Mouse (Mus musculus) kidney, adult 18-20 months (tissue): ENCODE results near the gene Rnf182.

Source experiments
- DNase-seq: peaks from one replicate; pipeline ENCODE4 v3.0.0; 2021

Rnf182 gene

GRCm38 (mm10) chr13:43704533-43705116 lies 89.1 kb downstream of the Rnf182 start:
- DNase-seq = no peak

GRCm38 (mm10) chr13:43706387-43706786 lies 90.9 kb downstream of the Rnf182 start:
- no peak for DNase-seq

- DNase-seq = no peak
These were observed 94.0 kb downstream of the Rnf182 start for GRCm38 (mm10) chr13:43709529-43709928.

DNA sequence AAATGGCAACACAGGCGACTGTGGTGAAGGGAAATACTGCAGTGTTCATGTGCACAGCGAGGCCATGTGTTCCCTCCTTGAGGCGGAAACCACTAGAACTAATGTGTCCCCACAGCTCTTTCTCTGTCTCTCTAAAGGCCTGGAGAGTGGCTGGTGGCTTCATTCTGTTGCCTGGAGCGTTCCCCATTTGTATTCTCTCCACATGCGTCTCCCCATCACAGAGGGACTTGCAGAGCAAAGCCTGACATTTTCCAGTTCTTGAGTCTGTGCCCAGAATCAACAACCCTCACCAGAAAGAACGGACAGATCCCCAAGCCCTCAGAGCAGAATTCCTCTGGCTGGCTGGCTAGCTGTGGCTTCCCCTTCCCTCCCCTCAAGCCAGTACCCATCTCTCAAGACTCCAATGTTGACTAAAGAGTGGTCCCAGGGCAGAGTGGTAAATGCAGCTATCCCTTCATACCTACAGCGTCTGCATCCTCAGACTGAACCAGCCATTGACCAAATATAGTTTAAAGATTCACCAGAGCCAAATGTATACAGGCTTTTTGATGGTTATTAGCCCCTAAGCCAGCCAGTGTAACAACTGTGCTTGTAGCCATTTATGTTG lies 96.3 kb downstream of the Rnf182 start:
- no peak for DNase-seq

- DNase-seq = no peak
These were observed 99.2 kb downstream of the Rnf182 start for GRCm38 (mm10) chr13:43714741-43715140.

DNA sequence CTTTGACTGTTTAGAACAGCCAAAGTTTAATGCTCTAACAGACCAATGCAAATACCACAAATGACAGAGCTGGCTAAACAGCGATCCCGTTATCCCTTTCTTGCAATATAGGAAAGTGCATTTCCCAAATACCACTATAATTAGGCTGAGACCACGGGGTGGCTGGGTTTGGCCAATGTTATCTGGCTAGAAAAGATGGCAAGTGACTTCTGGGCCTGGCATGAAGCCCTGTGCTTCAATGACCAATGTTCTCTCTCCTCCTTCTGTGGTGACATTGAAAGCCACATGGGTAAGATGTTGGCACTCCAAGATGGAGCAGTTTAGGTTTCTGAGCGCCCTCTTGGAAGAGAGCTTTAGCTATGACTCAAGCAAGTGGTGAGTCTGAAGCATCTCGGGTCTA lies 100.0 kb downstream of the Rnf182 start:
- no peak for DNase-seq

DNA sequence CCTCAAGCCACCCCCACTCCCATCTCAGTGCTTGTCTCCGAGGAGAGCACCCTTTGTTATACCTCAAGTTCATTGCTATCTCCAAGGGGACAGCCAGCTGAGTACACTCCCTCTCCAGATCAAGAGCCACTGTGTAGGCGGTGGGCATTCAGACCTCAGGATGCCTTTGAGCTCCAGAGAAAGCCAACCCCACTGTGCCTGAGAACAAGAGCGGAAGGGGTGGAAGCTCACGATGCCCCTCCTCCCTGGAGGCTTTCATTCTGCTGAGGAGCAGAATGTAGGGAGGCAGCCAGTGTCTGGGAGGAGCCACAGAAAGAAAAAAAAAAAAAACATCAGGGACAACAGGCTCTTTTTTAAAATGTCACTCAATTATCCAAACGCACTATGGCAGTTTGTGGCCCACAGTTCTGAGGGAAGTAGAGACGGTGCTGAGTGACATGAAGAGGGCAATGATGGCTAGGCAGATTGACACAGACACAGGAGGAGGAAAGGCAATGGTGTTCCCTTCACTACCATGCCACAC lies 101.1 kb downstream of the Rnf182 start:
- DNase-seq = no peak

GRCm38 (mm10) chr13:43718173-43718572 lies 102.7 kb downstream of the Rnf182 start:
- DNase-seq = no peak

- no peak for DNase-seq
These were observed 105.0 kb downstream of the Rnf182 start for GRCm38 (mm10) chr13:43720496-43720895.
